Mouse (Mus musculus) forebrain, embryonic 12.5 days (tissue): ENCODE measurements at regions not wholly inside any gene's neighbourhood (a gene's known extent, or its start where the extent isn't known, plus 50 kb on each side); places are given as distances from the start of the nearest gene placed in this dataset.

Experiments
- ATAC-seq: fragments of 200-750 bp; cut with Nextera tagmentation; 2 replicates; pipeline ENCODE4 v1.8.0; 2017; ENCODE audit warnings: moderate TSS enrichment; ENCODE audit not compliant: low FRiP score
- H3K27ac ChIP-seq: fragments of 300-500 bp; sonication (generic); 2 replicates; pipeline ENCODE4 v1.5.1; 2016; ENCODE audit warnings: mild to moderate bottlenecking
- H3K27me3 ChIP-seq: fragments of 300-500 bp; sonication (generic); 2 replicates; pipeline ENCODE4 v1.6.1; 2016; ENCODE audit warnings: mild to moderate bottlenecking
- H3K36me3 ChIP-seq: fragments of 300-500 bp; sonication (generic); replicated peaks from 2 replicates; pipeline ENCODE4 v1.6.1; 2016; ENCODE audit warnings: mild to moderate bottlenecking
- H3K4me1 ChIP-seq: fragments of 300-500 bp; sonication (generic); 2 replicates; pipeline ENCODE4 v1.6.1; 2016
- H3K4me2 ChIP-seq: fragments of 300-500 bp; sonication (generic); 2 replicates; pipeline ENCODE4 v1.6.1; 2016; ENCODE audit warnings: mild to moderate bottlenecking, moderate library complexity
- H3K4me3 ChIP-seq: fragments of 300-500 bp; sonication (generic); replicated peaks from 2 replicates; pipeline ENCODE4 v1.5.1; 2016; ENCODE audit warnings: mild to moderate bottlenecking
- H3K9ac ChIP-seq: fragments of 300-500 bp; sonication (generic); 2 replicates; pipeline ENCODE4 v1.6.1; 2016; ENCODE audit warnings: mild to moderate bottlenecking
- H3K9me3 ChIP-seq: fragments of 300-500 bp; sonication (generic); 2 replicates; pipeline ENCODE4 v1.6.1; 2016
- WGBS: fragments of 180-500 bp; shearing (Covaris S2); methylation state at CpG from one replicate; pipeline ENCODE4 v1.1.7; 2016; 5-methylcytosine and 5-hydroxymethylcytosine counted together

DNA sequence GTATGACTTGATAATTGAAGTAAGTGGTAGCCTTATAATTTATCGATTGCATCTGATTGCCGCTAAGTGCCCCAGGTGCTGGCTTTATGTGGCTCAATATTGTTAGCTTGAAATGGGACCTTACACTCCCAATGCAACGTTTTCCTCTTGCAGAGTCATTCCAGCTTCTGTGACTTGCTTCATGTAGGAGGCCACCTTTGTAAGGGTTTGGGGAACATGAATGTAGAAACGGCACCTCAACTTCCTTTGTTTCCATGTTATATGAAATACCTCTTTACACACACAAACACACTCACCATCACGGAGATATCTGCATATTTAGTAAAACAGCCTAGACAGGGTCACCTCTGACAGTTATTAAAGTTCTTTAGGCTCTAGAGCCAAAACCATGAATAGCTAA, 59.4 kb upstream of the Cep78 start:
- no peak overlapping the region for H3K27ac ChIP-seq

DNA sequence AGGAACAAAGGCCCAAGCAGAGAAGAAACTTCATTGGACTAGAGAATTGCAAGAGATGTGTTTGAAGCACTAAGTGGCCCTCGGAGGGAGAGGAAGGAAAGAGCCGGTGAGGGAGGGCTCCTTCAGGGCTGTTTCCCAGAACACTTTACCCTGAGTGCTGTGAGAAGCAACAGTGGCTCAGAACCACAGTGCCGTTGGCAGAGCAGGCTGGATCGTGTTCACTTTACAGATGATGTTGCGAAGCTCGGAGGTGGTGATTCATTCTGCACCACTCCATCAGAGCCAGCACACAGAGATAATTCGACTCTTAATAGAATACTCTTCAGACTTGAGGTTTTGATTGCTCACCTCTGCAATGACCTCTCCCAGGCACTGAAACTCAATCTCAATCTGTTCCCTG, 58.2 kb upstream of the Cep78 start:
- H3K4me3 ChIP-seq = no peak overlapping the region
- H3K9me3 ChIP-seq = no peaks in the 10 kb centered on the region
- H3K27me3 ChIP-seq = no peaks in the 10 kb centered on the region; the same call in 1 of the 2 replicates
- no peaks in the 10 kb centered on the region for H3K4me1 ChIP-seq
- 89% methylated on average over 7 of the region's 7 CpGs for WGBS
- no peak overlapping the region for H3K27ac ChIP-seq
- H3K9ac ChIP-seq = no peak overlapping the region
- no peak for ATAC-seq
- H3K4me2 ChIP-seq = no peak overlapping the region
- H3K36me3 ChIP-seq = no peaks in the 10 kb centered on the region

More for the DNA sequence above, 59.4 kb upstream of the Cep78 start:
- Histone ChIP-seq H3K4me1 (no peaks in the 10 kb centered on the region), H3K4me3 (no peak overlapping the region), H3K36me3 (no peaks in the 10 kb centered on the region), H3K9ac (no peak overlapping the region), H3K27me3 (no peaks in the 10 kb centered on the region; the same call in 1 of the 2 replicates), H3K9me3 (no peaks in the 10 kb centered on the region), H3K4me2 (no peak overlapping the region)
- ATAC-seq = no peak
- WGBS = 84% methylated on average over 5 of the region's 5 CpGs

DNA sequence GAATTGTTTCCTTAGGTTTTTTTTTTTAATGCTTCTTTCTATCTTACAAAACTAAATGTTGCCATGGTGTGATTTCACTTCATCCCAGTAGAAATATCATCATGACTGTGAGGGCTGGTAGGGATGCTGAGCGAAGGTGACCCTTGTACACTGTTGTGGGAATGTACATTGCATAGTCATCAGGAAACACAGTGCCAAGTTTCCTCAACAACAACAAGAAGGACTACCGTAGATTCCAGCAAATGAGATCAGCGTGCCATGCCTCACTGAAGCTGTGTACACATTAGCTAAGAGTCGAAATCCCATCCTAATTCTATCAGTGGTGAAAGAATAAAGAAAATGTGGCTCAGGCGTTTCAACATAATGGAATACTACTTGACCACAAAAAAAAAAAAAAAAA, 57.1 kb upstream of the Cep78 start:
- WGBS = 87% methylated on average over 5 of the region's 5 CpGs
- Histone ChIP-seq H3K36me3 (no peaks in the 10 kb centered on the region), H3K4me3 (no peak overlapping the region), H3K9me3 (no peaks in the 10 kb centered on the region), H3K27ac (no peak overlapping the region), H3K27me3 (no peaks in the 10 kb centered on the region), H3K4me2 (no peak overlapping the region), H3K4me1 (no peaks in the 10 kb centered on the region), H3K9ac (no peak overlapping the region)
- ATAC-seq = no peak

DNA sequence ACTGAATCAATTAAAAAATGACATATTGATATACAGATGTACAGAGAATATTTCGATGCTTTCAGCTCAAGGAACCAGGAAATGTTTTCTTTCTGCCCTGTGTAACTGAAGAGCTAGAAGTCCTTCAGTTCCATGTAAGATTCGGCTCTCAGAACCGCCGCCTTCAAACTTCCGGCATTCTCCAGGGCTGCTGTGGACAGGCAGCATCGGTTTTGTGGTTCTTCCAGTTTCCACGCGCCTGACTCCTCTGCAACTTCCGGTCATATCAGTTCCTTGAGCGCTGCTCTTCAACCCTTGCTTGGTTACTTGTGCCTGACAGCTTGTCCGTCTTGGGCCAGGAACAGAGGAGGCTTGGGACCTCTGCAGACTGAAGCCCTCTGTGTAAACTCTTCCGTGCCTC, 53.0 kb upstream of the Cep78 start:
- WGBS = 90% methylated on average over 12 of the region's 12 CpGs
- H3K4me3 ChIP-seq = no peak overlapping the region
- no peak overlapping the region for H3K9ac ChIP-seq
- H3K9me3 ChIP-seq = no peaks in the 10 kb centered on the region
- no peaks in the 10 kb centered on the region for H3K4me1 ChIP-seq
- no peaks in the 10 kb centered on the region for H3K36me3 ChIP-seq
- H3K27me3 ChIP-seq = no peaks in the 10 kb centered on the region
- no peak overlapping the region for H3K27ac ChIP-seq
- no peak overlapping the region for H3K4me2 ChIP-seq
- no peak for ATAC-seq
